Mouse (Mus musculus) large intestine, adult 2 months (tissue): ENCODE data around the gene Hcrt. TPM values are rescaled to one million over a fixed set of nuclear protein-coding genes. Genes with fewer than 3 reads are reported as not detected.

Experiments
- DNase-seq: peaks from one replicate; pipeline ENCODE4 v3.0.0-alpha.2; 2012; ENCODE audit warnings: low read depth, low spot score
- WGBS: fragments of 180-500 bp; shearing (Covaris S2); methylation state at CpG from one replicate; pipeline ENCODE4 v1.1.7; 2018; 5-methylcytosine and 5-hydroxymethylcytosine counted together
- polyA plus RNA-seq: library from polyadenylated mRNA; depleted of rRNA; stranded (reverse); fragments of >200 nt; gene quantifications from 2 replicates; pipeline ENCODE4 v1.2.3, GENCODE M21; 2012

Gene Hcrt
- polyA plus RNA-seq, 1 experiment = not detected

DNA sequence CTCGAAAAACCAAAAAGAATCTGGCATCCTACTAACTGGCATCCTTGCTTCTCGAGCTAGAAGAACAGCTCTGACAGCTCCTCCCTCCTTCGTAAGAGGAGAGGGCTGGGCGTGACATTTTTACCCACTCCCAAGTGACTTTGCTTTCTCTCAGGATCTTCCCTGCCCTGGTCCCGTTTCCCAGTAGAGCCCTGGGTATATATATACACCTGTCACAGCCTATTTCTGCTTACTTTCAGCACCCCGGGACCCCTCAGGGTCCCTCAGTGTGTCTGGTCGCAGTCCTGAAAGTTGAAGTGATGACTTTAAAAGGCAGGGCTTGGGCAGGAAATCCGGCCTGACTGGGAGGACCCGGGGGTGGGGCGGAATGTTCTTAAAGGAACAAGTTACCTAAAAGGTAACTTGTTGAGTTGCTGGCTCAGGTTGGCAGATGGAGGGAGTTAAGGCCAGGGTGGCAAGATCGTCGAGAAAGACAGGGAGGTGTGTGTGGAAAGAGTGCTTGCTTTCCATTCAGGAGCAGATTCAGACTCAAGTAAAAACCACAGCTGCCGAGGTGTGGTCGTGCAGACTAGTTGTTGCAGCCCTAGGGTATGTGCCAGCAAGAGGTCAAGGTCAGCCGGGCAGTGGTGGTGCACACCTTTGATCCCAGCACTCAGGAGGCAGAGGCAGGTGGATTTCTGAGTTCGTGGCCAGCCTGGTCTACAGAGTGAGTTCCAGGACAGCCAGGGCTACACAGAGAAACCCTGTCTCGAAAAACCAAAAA, 8.1 kb upstream of the Hcrt start, which contains the start of gene Ghdc:
Gene Ghdc, minus strand, starts transcription at position 312 of the 763 bp plus-strand sequence.
- DNase-seq = peak; percentile 85
- 8% methylated on average over 17 of the region's 17 CpGs for WGBS

DNA sequence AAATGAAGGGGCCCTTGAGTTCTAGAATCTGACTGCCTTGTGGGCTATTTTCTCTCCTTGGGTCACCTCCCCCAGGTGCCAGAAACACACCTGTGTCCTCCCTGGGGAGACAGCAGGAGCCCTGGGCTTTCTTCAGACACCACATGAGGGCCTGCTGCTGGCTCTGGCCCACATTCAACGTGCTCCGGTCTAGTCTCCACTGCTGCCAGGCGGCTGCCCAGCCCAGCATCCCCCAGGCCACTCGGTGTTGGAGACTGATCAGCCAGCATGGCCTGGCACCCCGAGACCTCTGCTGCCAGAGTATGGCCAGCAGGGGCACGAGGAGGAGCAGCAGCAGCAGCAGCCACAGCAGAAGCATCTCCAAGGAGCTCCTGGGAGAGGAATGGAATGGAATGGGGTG, 7.2 kb upstream of the Hcrt start:
- no peak for DNase-seq
- WGBS = 42% methylated on average over 6 of the region's 6 CpGs

DNA sequence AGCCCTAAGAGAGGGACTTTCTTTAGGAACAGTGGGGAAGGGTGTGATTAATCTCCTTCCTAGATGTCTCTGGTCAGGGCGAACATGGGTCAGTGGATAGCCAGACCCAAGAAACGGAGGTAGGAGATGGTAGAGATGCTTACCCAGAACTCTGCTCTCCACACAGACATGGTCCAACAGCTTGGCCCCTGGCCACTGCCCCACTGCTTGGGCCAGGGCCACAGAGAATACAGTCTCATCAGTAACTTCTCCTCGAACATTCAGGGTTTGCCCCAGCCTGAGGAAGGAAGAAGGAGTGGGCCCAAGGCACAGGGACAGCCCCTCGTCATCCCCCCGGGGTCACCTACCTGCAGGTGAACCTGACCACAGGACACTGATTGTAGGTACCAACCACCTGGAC, 5.1 kb upstream of the Hcrt start:
- no peak for DNase-seq
- WGBS = 94% methylated on average over 5 of the region's 5 CpGs

DNA sequence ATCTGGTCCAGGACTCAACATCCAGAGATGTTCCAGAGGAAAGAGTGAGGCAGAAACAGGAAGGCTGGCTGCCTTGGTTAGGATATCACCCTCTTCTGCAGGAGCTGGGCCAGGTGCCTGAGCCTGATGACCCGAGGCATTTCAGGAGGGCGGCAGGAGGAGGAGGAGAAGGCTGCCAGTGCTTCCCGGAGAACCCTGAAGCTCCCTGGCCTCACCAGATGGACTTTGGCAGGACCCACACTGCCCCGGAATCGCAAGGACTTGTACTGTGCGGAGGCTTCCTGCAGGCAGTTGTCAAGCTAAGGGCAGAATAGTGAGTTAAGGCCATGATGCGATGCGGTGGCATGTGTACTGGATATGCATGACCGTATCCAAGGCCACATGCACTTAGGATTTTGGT, 4.0 kb upstream of the Hcrt start:
- no peak for DNase-seq
- WGBS = 75% methylated on average over 9 of the region's 9 CpGs

DNA sequence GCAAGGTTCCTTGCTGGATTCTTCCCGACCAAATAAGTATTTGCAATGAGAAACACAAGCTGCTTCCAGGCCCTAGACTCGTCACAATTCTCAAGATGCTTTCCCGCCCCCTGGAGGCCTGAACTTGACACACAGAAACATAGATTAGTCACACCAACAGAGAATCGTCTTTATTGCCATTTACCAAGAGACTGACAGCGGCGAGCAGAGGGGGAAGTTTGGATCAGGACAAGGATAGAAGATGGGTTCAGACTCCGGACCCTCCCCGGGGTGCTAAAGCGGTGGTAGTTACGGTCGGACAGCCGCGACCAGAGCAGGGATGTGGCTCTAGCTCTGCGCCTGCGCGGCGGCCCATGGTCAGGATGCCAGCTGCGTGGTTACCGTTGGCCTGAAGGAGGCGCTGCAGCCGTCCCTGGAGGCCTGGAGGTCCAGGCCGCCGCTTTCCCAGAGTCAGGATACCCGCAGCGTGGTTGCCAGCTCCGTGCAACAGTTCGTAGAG, 1.1 kb downstream of the Hcrt start:
- DNase-seq = peak; percentile 38
- WGBS = 1% methylated on average over 27 of the region's 27 CpGs

DNA sequence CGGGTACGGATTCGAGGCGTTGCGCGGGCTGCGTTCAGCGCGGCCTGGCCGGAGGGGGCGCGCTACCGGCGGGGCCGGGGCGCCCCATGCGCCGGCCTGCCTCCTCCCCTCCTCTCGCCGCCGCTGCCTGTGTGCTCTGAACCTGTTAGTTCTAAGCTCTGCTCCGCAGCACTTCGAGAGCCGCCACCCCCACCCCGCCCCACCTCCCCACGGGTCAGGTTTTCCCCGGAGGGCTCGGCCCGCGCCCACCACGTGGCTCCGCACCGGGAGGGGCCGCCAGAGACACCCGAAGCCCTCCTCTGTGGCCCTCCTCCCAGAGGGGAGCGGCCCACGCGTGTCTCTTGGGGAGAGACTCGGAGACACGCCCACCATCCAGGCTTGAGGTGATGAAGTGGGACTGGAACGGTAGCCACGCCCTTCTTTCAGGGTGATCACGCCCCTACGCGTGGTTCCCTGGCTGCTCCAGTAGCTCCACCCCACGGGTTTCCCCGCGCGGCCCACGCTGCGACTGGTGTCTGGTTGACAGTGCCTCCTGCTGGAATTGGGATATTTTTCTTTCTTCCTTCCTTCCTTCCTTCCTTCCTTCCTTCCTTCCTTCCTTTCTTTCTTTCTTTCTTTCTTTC, 3.0 kb downstream of the Hcrt start, which contains the start of gene Kcnh4:
Gene Kcnh4, minus strand, starts transcription at position 332 of the 623 bp plus-strand sequence.
- DNase-seq = no peak
- 2% methylated on average over 49 of the region's 51 CpGs for WGBS

DNA sequence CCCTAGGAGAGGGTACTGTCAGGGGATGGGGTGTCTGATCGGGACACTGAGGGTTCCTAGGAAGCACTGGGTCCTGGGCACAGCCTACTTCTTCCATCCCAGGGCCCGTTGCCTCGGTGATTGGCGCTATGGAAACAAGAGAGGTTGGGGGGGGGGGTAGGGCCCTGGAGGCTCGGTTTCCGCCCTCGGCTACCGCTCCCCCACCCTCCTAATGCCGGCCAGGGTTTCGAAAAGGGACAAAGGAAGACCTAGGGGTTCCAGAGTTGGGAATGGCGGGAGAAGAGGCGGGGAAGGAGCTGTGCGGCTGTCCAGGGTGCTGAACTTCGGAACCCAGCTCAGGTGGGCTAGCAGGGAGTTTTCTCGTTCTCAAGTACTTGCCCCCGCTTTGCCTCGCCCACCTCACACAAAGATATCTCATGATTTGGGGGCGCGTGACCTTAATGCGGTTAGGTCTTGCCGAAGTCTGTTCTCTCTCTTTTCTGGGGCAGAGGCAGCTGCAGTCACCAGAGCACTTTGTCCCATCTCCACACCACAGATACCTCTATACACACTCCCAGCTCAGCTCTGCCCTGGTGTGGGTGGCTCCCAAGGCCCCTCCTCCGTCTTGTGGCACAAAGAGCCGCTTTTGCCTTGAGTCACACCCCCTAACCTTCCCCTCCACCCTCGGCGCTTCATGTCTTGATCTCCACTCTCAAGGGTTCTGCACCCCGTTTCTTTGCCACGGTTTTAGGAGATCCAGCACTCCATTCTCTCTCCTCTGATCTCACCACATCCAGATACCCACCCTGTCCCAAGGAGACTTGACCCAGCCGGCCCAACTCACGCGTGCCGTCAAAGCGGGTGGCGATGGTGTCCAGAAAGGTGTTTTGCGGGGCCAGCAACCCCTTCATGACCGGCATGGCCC, 3.8 kb downstream of the Hcrt start:
- DNase-seq = no peak
- WGBS = 4% methylated on average over 35 of the region's 35 CpGs

DNA sequence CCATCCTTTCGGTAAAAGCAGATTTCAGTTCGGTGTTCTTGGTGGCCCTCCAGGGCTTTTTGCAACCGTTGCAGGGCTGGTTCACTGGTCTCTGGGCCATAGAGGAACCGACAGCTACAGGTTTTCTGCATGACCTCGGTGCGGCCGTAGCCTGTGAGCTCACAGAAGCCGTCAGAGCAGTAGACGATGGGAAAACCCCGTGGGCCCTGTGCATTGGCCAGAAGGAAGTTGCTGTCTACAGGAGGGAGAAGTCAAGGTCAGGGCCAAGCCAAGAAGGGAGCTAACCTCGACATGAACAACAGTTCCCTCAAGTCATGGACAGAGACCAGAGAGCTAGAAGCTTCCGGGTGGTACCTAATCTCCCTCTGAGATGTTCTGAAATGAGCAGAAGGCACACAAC, 5.2 kb downstream of the Hcrt start:
- 79% methylated on average over 12 of the region's 12 CpGs for WGBS
- DNase-seq = no peak

DNA sequence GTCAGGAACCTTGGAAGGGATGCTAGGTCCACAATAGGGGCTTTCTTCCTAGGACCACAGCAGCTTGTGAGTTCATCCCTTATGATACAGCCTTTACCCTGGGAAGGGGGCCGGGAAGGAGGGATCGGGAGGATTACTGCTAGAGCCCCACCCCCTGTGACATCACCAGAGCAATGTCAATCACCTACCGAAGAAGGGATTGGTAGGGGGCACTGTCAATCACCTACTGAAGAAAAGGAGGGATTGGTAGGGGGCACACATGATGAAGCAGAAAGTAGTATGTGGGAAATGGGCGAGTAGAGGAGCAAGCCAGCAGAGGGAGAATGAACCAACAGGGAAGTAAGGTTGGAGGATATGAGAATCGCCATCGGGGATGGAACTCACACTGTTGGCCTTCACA, 6.3 kb downstream of the Hcrt start:
- DNase-seq = no peak
- WGBS = 67% methylated on average over 6 of the region's 6 CpGs

DNA sequence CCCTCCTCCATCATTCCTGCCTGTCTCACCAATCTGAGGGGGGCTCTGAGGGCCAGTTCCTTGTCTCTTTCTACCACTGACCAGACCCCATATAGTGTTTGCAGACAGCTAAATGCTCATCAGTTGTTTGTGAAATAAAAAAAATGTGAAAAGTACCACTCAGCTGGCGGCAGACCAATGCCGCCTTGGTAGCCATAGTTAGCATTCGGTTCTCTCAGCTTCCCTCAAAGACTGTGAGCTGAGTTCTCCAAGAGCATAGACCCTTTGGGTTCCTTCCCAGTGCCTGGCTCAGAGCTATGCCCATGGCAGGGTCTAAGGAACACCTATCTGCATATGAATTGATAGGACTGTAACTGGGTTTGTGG, 8.1 kb downstream of the Hcrt start:
- WGBS = 91% methylated on average over 3 of the region's 3 CpGs
- DNase-seq = no peak

DNA sequence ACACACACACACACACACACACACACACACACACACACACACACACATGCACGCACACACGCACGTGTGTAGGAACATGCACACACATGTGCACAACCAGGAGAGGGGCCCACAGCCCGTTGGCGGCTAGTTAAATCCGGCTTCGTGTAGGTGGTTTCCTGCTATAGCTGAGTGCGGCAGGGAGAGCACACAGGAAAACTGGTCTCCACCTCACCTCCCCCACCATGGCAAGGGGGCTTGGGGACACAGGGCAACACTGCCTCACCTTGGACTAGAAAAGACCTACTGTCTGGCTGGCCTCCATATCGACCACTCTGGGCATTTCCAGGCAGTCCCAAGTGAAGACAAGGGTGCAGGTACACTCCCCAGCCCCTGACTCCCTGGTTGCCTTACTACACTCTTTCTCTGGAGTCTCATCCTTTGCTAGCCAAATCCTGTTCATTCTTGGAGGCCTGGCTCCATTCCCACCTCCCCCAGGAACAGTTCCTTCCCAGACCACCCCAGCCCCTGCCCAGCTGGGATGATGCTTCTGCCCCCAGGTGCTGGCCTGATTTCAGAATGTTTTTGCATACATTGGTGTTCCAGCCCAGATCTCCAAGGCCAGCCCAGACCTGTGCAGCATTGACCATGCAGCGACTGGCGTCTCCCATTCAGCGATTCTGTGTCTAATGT, 8.6 kb downstream of the Hcrt start:
- 81% methylated on average over 12 of the region's 12 CpGs for WGBS
- DNase-seq = no peak

DNA sequence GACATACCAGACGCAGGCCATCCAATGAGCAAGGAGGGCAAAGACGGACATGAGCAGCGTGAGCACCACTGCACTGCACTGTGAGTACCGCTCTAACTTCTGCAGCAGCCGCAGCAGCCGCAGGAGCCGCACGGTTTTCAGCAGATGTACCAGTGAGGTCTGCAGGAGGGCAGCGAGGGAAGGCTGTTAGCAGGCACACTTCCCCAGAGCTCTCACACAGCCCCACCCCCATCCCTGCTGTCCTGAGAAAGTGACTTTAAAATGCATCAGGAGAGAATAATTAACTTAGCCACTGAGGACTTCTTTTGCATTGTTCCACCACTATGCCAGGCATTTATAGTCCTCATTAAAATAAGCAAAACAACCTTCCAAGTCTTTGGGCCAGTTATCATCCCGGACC, 10.4 kb downstream of the Hcrt start:
- no peak for DNase-seq
- 16% methylated on average over 10 of the region's 10 CpGs for WGBS

DNA sequence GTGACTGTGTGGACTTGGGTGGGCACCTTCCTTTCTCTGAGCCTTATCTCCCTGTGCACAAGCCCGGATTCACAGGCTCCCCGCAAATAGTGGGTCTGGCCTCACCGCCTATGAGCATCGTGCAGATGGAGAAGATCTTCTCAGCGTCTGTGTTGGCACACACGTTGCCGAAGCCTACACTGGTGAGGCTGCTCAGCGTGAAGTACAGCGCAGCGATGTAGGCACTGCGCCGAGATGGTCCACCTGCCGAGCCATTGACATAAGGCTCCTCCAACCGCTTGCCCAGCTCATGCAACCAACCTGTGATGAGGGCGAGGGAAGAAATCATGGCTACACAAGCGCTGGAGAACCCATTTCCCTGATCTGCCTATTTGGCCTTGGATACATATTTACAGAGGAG, 12.6 kb downstream of the Hcrt start:
- no peak for DNase-seq
- 88% methylated on average over 16 of the region's 16 CpGs for WGBS

DNA sequence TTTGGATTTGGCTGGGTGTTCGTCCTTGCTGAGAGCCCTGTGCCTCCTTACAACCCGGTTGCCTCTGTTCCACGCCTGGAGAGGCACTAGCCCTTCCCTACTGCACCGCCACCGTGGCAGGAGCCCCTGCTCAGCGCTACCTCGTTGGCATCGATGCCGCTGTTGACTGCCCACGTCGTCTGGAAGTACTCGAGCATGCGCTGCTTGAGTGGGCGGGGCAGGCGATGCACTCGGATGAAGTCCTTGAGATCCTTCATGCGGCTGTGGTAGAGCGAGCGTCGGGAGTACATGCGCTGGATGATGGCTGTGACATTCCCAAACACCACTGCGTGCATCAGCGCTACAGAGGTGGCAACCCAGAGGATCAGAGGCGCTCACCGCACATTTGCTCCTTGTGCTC, 13.3 kb downstream of the Hcrt start:
- no peak for DNase-seq
- 39% methylated on average over 25 of the region's 25 CpGs for WGBS

DNA sequence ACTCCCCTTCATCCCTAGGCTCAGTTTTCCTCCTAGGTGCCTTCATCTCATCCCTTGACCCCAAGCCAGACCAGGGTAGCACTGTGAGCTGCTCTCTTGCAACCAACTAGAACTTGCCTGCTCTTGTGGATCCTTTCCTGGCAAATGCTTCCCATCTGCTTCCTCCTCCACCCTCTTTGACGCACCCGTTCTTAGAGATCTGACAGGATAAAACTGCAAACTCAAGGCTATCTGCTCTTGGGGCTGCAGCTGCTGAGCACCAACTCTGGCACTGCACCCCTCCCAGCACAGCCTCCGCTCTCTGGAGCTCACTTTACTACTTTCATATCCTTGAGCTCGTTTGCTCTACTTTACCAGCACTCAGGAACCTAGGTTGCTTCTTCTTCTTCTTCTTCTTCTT, 14.1 kb downstream of the Hcrt start:
- no peak for DNase-seq
- WGBS = 33% methylated on average over 4 of the region's 4 CpGs

DNA sequence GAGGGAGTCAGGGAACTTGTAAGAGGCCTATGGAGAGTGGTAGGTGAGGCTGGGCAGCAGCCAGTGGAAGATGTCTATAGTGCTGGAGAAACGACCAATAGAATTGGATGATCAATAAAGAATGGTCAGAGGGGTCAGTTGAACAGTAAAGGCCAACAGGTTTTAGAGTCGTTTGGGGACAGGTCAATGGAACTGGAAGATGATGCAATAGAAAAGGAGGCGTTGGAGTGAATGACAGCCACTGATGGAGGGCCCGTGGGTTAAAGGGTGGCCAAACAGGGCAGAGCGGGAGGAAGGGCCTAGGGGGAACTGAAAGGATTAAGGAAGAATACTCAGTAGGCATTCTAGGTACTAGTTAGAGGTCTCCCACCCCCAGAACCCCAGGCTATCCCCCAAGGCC, 15.6 kb downstream of the Hcrt start:
- 57% methylated on average over 5 of the region's 5 CpGs for WGBS
- DNase-seq = no peak

DNA sequence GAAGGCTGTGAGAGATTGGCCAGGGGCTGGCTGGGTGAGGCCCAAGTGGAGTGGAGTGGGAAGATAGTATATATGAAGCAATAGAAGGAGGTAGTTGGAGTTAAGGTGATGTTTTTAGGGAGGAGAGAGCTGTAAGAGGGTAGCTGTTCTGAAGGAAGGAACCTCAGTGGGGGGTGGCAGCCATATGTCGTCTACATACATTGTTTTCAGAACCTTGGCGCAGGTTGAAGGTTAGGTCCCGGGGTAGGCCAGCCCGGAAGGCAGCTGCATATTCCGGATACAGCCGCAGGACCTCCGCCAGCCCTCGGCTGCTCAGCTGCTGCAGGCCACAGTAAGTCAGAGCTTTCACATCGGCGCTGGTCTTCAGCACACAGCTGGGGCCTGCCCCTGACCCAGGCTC, 16.2 kb downstream of the Hcrt start:
- WGBS = 86% methylated on average over 10 of the region's 10 CpGs
- DNase-seq = no peak

DNA sequence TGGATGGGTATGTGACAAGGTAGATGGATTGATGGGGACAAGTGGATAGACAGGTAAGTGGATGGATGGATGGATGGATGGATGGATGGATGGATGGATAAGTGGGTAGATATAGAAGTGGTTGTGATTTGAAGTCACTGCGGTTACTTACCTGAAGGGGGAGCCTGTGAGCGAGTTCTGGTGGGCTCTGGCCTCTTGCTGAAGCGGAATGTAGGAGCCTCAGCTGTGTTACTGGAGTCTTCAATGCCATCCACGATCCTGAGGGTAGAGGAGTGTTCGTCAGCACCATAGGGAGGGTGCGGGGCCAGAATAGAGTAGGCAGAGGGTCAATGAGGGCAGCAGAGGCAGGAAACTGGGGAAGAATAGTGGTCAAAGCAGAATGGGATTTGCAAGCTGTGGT, 17.6 kb downstream of the Hcrt start:
- WGBS = 14% methylated on average over 6 of the region's 6 CpGs
- no peak for DNase-seq

DNA sequence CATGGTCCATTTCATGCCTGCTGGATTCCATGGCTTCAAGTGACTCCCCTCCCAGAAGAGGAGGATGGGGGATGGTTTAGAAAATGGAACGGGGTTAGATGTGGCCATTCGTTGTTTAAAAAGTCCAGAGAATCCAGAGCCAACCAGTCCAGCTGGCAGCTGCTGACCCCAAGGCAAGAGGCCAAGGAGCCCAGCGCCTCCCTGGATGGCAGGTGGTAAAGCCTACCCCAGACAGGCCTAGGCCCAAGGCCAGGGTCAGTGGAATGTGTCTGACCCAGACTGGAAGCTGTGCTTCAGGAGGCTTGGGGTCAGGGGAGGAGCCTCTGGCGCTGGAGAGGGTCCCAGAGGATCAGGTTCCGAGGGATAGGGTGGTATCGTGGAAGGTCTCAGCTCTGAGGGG, 21.4 kb downstream of the Hcrt start:
- WGBS = 75% methylated on average over 6 of the region's 6 CpGs

DNA sequence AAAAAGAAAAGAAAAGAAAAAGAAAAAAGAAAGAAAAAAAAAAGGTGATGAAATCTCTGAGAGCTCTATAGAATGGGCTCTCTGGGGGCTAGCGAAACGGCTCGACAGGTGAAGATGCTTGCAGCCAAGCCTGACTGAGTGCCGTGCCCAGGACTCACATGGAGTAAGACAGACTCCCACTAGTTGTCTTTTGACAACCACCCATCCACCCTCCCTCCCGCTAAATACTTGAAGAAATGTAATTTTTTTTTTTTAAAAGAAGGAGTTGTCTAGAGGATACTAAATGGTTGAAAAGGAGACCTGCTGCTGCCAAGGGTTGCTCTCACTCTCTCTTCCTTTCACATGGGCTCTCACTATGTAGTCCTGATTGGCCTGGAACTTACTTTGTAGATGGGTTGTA, 24.0 kb downstream of the Hcrt start:
- DNase-seq = no peak
- WGBS = 11% methylated on average over 5 of the region's 5 CpGs

More for the DNA sequence above, 21.4 kb downstream of the Hcrt start:
- no peak for DNase-seq
